Mouse (Mus musculus) thymus, adult 2 months (tissue): ENCODE measurements around the gene Rack1. TPM values are rescaled to one million over a fixed set of nuclear protein-coding genes. Genes with fewer than 3 reads are reported as not detected.
"Not testable (repeated sequence)": the region's sequence is repeated elsewhere in the genome, so short reads cannot be mapped to it uniquely, and the experiment has no call there.

Experiments used
- DNase-seq: peaks from one replicate; pipeline ENCODE4 v3.0.0; 2021
- H3K27ac ChIP-seq: fragments of 200-500 bp; 2 replicates; pipeline ENCODE4 v1.5.1; 2012; ENCODE audit warnings: low read length, control low read depth; ENCODE audit not compliant: control insufficient read depth, insufficient read depth
- H3K27me3 ChIP-seq: fragments of 200-500 bp; 2 replicates; pipeline ENCODE4 v1.6.1; 2012; ENCODE audit warnings: mild to moderate bottlenecking, low read length, moderate library complexity, mixed read lengths; ENCODE audit not compliant: control insufficient read depth, insufficient read depth
- H3K36me3 ChIP-seq: fragments of 200-500 bp; 2 replicates; pipeline ENCODE4 v1.6.1; 2012; ENCODE audit warnings: mild to moderate bottlenecking, low read length, moderate library complexity; ENCODE audit not compliant: control insufficient read depth, insufficient read depth
- H3K4me1 ChIP-seq: fragments of 200-500 bp; replicated peaks from 2 replicates; pipeline ENCODE4 v1.6.1; 2012; ENCODE audit warnings: low read length; ENCODE audit not compliant: control insufficient read depth, insufficient read depth
- H3K4me3 ChIP-seq: fragments of 200-500 bp; 2 replicates; pipeline ENCODE4 v1.5.1; 2012; ENCODE audit warnings: mild to moderate bottlenecking, low read length, control low read depth, moderate library complexity; ENCODE audit not compliant: control insufficient read depth, insufficient read depth
- CTCF ChIP-seq: fragments of 200-500 bp; IDR thresholded peaks from 2 replicates; pipeline ENCODE4 v1.5.1; 2012; ENCODE audit warnings: mild to moderate bottlenecking, control low read depth, low read length, moderate library complexity, borderline replicate concordance; ENCODE audit not compliant: control insufficient read depth, poor library complexity, insufficient read depth; ENCODE audit errors: extremely low read depth
- POLR2A ChIP-seq: fragments of 200-500 bp; IDR thresholded peaks from 2 replicates; pipeline ENCODE4 v1.6.1; 2012; ENCODE audit warnings: mild to moderate bottlenecking, low read length, control low read depth, moderate library complexity; ENCODE audit not compliant: control insufficient read depth, poor library complexity, insufficient read depth; ENCODE audit errors: extremely low read depth
- WGBS: fragments of 180-500 bp; shearing (Covaris S2); methylation state at CpG from one replicate; pipeline ENCODE4 v1.1.7; 2018; 5-methylcytosine and 5-hydroxymethylcytosine counted together
- polyA plus RNA-seq: library from polyadenylated mRNA; depleted of rRNA; stranded (reverse); fragments of >200 nt; gene quantifications from 2 replicates; pipeline ENCODE4 v1.2.3, GENCODE M21; 2012

Rack1 gene
- polyA plus RNA-seq, 1 experiment: 3,990 TPM

DNA sequence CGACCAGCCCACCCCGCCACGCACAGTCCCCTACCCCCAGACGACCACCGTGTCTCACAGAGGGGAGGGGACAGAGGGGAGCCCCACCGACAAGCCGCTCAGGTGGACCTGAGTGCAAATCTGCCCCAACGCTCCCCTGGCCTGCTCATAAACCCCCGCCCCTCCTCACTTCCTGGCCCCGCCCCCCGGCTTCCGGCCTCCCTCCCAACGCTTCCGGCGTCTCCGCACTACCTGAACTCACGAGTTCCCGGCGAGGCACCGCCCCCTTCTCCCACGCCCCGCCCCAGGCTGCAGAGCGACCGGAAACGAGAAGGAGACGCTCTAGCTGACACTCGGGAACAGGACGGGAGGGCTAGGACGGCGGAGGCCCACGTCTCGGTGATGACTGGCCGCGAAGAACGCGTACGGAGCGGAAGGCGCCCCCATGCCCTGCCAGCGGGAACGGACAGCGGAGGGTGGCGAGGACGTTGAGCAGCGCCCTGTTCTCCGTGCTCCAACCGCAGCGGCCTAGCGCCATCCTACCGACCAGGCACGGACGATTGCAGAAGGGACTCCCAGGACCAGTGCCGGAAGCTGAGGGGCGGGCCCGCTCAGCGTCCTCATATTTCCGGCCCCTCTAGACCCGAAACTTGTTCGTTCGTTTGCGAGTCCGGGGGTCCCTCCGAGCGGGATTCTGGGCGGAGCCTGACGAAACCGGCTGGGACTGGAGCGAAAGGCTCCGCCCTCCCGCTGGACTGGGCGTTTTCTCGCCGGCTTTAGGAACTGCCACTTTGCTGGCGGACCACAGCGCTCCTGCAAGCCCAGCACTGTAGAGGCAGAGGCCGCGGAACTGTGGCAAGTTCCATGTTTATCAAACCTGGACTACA, 16.9 kb downstream of the Rack1 start, which contains the start of gene Trim41:
Gene Trim41 (minus strand): TSS at position 554 of the 866 bp plus-strand sequence.
- 0 out of 2 replicates have a peak, but pooled peaks have one; percentile 10 for TF ChIP-seq CTCF
- peak; percentile 34; the same call in 1 of the 2 replicates for TF ChIP-seq POLR2A
- Histone ChIP-seq H3K4me1 (peaks cover 10% of the 10 kb centered on the region), H3K36me3 (peaks cover 5% of the 10 kb centered on the region), H3K27me3 (no peaks in the 10 kb centered on the region), H3K27ac (peak within 1 kb of the TSS; percentile 63), H3K4me3 (peak within 1 kb of the TSS; percentile 78)
- DNase-seq: peak; percentile 99
- WGBS: under 1% methylated on average over 77 of the region's 77 CpGs

DNA sequence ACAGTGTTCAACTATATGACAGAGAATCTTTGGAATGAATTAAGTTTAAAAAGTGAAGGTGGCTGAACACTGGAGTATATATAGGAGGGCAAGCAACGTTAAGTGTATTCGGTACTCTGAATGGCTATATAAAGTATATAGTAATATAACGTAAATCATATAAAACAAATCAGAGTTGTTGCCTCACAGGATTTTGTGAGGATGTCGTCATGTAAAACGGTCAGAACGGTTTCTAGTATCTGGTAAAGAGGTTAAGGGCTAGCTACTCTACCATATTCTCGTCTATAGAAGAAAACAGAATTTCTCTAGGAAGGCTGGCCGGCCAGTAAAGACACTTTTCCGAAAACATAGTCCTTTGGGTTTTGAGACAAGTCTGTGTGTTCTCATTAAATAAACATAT, 17.7 kb downstream of the Rack1 start:
- no peak for DNase-seq
- Histone ChIP-seq H3K4me1 (peaks cover 10% of the 10 kb centered on the region), H3K27ac (no peak overlapping the region), H3K4me3 (peak overlapping the region; percentile 78), H3K27me3 (no peaks in the 10 kb centered on the region), H3K36me3 (no peaks in the 10 kb centered on the region)
- TF ChIP-seq CTCF (no peak), POLR2A (no peak)
- WGBS: 3% methylated on average over 9 of the region's 9 CpGs

DNA sequence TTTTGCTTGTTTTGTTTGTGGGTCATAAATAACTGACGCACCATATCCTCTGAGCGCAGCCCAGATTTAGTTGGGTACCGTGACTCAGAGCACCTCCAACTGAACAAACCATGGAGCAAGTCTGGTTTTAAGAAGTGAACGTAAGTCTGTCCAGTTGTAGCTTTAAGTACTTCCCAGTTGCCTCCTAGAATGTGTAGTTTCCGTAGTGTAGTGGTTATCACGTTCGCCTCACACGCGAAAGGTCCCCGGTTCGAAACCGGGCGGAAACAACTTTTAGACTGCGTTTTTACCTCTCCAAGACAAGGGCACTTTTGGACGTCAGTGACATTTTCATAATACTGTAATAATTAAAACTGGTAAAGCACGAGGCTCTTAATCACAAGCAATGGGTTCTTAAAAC, 18.2 kb downstream of the Rack1 start:
- DNase-seq: peak; percentile 83
- WGBS: under 1% methylated on average over 16 of the region's 16 CpGs
- H3K27ac ChIP-seq: no peak overlapping the region
- no peak overlapping the region for H3K4me3 ChIP-seq
- H3K27me3 ChIP-seq: no peaks in the 10 kb centered on the region
- no peak for TF ChIP-seq CTCF
- TF ChIP-seq POLR2A: no peak
- no peaks in the 10 kb centered on the region for H3K36me3 ChIP-seq
- peaks cover 10% of the 10 kb centered on the region for H3K4me1 ChIP-seq

DNA sequence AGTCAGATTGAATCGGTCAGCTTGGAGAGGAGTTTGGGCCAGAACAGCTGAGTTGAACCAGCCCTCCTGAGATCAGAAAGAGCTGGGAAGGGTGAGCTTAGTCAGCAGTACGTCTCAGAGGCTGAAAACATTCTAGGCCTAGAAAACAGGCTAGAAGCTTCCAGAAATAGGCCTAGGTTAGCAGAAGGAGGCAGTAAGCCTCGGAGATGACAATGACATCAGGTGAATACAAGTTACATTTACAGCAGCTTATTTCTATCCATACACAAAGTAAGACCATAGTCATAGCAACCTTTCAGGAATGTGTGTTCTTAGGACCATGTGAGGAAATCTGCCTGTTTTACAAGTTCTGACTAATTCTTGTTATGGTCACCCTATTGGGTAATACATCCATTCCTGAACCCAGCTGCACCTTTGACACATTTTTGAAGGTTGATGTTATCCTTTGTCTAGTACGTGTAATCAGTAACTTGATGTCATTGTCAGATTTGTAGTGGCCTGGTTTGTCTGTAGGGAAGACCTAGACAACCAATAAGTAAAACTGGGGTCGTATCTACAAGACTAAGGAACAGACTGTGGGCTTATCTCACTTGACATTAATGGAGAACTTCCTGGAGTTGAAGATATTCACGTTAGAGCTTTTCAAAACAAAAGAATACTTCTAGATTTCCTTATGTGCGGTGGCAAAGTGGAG, 19.6 kb downstream of the Rack1 start:
- H3K4me1 ChIP-seq: peaks cover 17% of the 10 kb centered on the region

DNA sequence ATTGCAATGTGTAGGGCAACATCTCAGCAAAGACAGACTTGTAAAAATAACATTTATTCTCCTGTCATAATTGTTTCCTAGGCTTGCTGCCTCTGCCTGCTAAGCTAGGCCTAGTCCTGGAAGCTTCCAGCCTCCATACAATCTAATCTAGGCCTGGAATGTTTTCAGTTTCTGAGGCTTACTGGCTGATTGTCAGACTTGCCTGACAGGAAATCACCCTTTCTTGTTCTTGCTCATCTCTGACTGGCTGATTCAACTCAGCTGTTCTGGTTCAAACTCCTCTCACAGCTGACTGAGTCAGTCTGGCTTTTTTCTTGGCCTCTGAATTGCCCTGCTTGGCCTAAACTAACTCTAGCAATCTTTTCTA, 20.2 kb downstream of the Rack1 start:
- Histone ChIP-seq H3K27me3 (peaks cover 13% of the 10 kb centered on the region), H3K36me3 (no peaks in the 10 kb centered on the region), H3K4me1 (peaks cover 17% of the 10 kb centered on the region), H3K27ac (no peak overlapping the region), H3K4me3 (no peak overlapping the region)
- no peak for TF ChIP-seq POLR2A
- TF ChIP-seq CTCF: no peak
- no peak for DNase-seq

More for the DNA sequence above, 19.6 kb downstream of the Rack1 start:
- no peak overlapping the region for H3K4me3 ChIP-seq
- 84% methylated on average over 7 of the region's 7 CpGs for WGBS
- no peaks in the 10 kb centered on the region for H3K36me3 ChIP-seq
- H3K27me3 ChIP-seq: peaks cover 9% of the 10 kb centered on the region
- TF ChIP-seq CTCF: no peak
- no peak for TF ChIP-seq POLR2A
- DNase-seq: no peak
- no peak overlapping the region for H3K27ac ChIP-seq

DNA sequence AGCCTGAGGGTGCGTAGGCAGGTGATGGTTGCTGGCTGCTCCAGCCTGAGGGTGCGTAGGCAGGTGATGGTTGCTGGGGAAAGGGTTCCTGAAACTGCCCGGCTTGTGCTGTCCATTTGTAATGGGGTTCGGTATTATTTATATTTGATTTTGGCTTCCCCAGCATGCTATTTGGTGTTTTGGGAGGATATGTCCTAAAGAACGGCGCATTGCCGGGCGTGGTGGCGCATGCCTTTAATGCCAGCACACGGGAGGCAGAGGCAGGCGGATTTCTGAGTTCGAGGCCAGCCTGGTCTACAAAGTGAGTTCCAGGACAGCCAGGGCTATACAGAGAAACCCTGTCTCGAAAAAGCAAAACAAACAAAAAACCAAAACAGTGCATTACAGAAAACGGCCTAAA, 21.2 kb downstream of the Rack1 start:
- H3K27me3 ChIP-seq: peaks cover 13% of the 10 kb centered on the region
- WGBS: 94% methylated on average over 14 of the region's 14 CpGs
- not testable (repeated sequence) for H3K36me3 ChIP-seq, H3K4me3 ChIP-seq, H3K27ac ChIP-seq, DNase-seq, H3K4me1 ChIP-seq
